Mouse (Mus musculus): ENCODE data around the gene Cox10.

DNA sequence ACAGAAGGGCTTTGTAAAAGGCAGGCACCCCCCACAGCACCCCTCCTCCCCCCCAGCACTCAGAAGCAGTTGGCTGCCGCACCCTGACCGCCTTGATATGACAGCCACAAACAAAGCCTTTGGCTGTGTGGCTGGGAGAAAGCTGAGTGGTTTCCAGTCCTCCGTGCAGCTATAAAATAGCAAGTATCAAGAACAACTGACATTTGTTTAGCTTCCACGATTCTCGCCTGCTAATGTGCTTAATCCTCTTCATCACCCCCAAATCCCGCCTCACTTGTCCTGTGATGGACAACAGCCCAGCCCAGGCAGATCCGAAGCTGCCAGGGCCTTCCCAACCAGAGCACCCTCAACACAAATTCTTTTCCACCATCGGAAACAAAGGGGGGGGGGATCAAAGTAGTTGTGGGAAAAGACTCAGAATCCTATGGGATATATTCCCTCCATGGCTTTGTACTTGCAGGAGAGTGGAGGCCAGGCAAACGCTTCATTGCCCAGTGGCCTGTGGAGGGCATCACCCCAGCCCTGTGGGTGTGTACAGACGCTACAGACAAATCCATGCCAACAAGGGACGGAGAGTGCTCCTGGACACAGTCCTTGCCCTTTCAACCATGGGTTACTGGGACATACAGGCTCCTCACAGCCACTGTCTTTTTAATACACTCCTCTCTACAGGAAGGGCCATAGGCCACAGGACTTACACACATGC is 109.9 kb downstream of the Cox10 start:
- TF ChIP-seq CTCF (IDR thresholded peaks at IDR 0.05; ENCODE audit: low read depth, low read length) (no peak), POLR2A (IDR thresholded peaks at IDR 0.05; ENCODE audit: insufficient read depth, low read length) (no peak), EP300 (IDR thresholded peaks at IDR 0.05; ENCODE audit: insufficient read depth, low read depth, low read length) (no peak)

Data from ES-Bruce4 (cell line).